Mouse (Mus musculus) bone marrow macrophage, adult 2 months (primary cell): Measurements from ENCODE around the gene Tspan4.

ENCODE experiments used
- CTCF ChIP-seq: IDR thresholded peaks from 2 replicates; pipeline ENCODE4 v1.5.1; 2012; ENCODE audit warnings: low read depth, mild to moderate bottlenecking, low read length, moderate library complexity
- POLR2A ChIP-seq: IDR thresholded peaks from 2 replicates; pipeline ENCODE4 v1.6.1; 2012; ENCODE audit warnings: mild to moderate bottlenecking, low read depth, low read length, borderline replicate concordance

DNA sequence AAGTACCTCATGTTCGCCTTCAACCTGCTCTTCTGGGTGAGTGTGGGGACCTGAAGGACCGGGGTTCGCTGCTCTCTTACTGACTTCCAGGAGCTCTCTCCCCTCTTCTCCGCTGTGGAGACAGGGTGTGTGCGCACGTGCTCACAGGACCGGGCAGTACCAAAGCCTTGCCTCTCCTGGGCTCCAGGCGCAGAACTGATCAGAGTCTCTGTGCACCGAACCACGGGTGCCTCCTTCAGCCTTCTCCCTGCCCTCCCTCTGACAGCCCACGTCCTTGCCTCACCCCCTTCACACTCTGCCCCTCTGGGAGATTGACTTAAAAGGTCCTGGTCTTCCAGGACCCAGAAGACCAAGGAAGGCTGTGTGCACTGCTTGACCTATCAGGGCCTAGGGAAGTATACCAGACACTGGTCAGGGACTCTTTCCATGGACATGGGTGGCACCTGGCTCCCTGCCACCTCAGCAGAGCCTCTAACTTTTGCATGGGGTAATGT lies 7.5 kb downstream of the Tspan4 start:
- TF ChIP-seq POLR2A (no peak), CTCF (no peak)
